Mouse (Mus musculus) adrenal gland, postnatal 10 days (tissue): ENCODE data around the gene Gm2974. TPM values are rescaled to one million over a fixed set of nuclear protein-coding genes. Genes with fewer than 3 reads are reported as not detected.
"Not testable (repeated sequence)": the region's sequence is repeated elsewhere in the genome, so short reads cannot be mapped to it uniquely, and the experiment has no call there.

ENCODE experiments used
- DNase-seq: peaks from one replicate; pipeline ENCODE4 v3.0.0; 2021; ENCODE audit warnings: mixed read lengths
- long read RNA-seq, 2 experiments: library from polyadenylated mRNA; stranded (forward); transcript quantifications; one replicate each; pipeline ENCODE4 v2.0.0; 2021
- total RNA-seq, 2 experiments: library from RNA; stranded (reverse); gene quantifications; 2 replicates each; pipeline ENCODE4 v1.2.3; 2021

Gene Gm2974
- not detected for total RNA-seq
- long read RNA-seq, experiment 1 = 0 reads
- long read RNA-seq, experiment 2 = 0 reads

DNA sequence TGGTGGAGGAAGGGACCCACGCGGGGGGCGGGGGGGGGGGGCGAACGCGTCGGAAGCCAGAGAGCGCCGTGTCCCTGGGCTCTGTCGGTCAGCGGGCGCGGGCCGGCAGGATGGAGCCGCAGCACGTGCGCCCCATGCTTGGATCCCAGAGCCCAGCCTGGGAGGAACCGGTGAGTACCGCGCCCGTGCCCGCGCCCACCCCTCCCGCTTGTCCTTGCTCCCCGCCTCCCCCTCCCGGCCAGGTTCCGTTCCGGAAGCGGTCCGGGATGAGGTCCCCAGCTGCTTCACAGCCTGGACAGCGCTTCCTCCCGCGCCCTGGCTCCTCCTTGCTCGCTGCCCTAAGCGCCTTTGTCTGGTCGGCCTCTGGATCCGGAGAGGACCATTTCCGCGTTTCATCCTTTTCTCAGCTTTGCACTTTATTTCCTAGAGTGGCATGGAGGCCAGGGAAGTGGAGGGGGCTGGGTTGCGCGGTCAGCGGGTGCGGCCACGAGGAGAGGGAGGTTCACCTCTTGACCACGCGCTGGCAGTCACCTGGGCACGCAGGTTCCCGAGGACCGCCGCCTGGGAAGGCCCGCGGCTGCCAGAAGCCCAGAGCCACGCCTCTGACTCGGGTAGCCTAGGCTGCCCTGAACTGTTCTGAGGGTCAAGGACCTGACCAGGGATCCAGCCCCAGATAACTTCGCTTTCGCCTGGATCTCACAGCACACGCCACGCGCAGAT is at the start of gene Gm2974:
Gene Gm2974 (plus strand): TSS at position 86 of the 720 bp plus-strand sequence.
- peak; percentile 13 for DNase-seq

- DNase-seq = not testable (repeated sequence)
Observed at GRCm38 (mm10) chr14:4141646-4142045, 40.7 kb upstream of the Gm2974 start.

DNA sequence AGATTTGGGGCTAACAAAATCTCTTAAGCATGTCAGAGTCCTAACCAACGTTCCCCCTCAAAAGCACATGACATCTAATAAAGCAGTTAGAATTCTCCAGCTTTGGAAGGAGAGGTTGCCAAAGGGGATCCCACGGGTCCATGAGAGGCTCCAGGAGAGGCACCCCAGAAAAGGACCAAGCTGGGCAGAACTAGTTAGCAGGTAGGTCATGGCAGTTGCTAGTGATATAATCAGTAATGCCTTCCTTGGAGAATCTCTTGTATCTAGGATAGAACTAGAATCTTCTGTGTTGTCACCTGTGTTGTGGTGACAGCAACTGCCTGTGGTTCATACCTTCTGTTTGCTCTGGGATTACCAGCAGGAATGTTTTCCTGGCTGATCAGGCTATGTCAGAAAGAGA is 17.6 kb upstream of the Gm2974 start, which contains the start of gene Gm3127:
Gene Gm3127 (plus strand): TSS at position 301 of the 400 bp plus-strand sequence.
- not testable (repeated sequence) for DNase-seq

- not testable (repeated sequence) for DNase-seq
Observed at GRCm38 (mm10) chr14:4182030-4182429, 346 bp upstream of the Gm2974 start.

DNA sequence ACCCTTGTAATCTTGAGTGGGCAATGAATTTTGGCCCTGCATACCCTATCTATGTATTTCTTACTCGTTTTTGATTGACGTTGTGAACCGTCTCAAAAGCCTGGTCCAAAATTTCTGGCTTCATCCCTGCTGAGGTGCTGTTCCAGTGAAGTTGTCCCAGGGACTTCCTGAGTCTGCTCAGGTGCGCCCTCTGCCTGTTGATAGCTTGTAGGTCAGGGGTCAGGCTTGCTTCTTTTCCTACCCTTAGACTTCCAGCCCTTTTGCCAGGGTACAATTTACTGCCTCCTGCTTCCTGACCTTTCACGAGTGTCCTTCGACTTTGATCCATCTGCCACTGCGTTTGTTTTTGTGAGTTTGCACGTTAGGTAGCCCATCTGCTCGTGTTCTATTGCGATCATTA is 999 bp downstream of the Gm2974 start:
- DNase-seq = not testable (repeated sequence)

GRCm38 (mm10) chr14:4249331-4249730 is 67.0 kb downstream of the Gm2974 start, which contains the start of gene Gm3138:
Gene Gm3138 (plus strand): TSS chr14:4249631.
- DNase-seq = not testable (repeated sequence)

Other genes with a start within 250 kb of the Gm2974 start
- gene Gm3095, start 219.0 kb upstream of the Gm2974 start, total RNA-seq = not detected
- not detected for gene Gm3099, start 184.2 kb upstream of the Gm2974 start, total RNA-seq
- under 1 TPM; 0.61 to 0.99 TPM for gene Gm5796, start 158.6 kb upstream of the Gm2974 start, total RNA-seq
- under 1 TPM in 1 of 2 experiments, not detected in 1; 0.36 TPM for gene Gm3115, start 98.5 kb upstream of the Gm2974 start, total RNA-seq
- gene Gm8108, start 72.0 kb upstream of the Gm2974 start, total RNA-seq = 1 to 10 TPM; 2.0 to 2.1 TPM
- gene Gm3127, start 17.5 kb upstream of the Gm2974 start, total RNA-seq = not detected
- not detected for gene Gm3138, start 67.1 kb downstream of the Gm2974 start, total RNA-seq
- not detected for gene Gm3149, start 134.7 kb downstream of the Gm2974 start, total RNA-seq
- gene 2610042L04Rik, start 152.2 kb downstream of the Gm2974 start, total RNA-seq = under 1 TPM; 0.51 to 0.60 TPM
- not detected for gene Gm3159, start 214.9 kb downstream of the Gm2974 start, total RNA-seq
- under 1 TPM; 0.27 to 0.70 TPM for gene Gm3164, start 232.9 kb downstream of the Gm2974 start, total RNA-seq
- gene Gm3173, start 248.4 kb downstream of the Gm2974 start, total RNA-seq = 1 to 10 TPM in 1 of 2 experiments, not detected in 1; 4.0 TPM